Mouse (Mus musculus): ENCODE results near the gene Lsm12.

DNA sequence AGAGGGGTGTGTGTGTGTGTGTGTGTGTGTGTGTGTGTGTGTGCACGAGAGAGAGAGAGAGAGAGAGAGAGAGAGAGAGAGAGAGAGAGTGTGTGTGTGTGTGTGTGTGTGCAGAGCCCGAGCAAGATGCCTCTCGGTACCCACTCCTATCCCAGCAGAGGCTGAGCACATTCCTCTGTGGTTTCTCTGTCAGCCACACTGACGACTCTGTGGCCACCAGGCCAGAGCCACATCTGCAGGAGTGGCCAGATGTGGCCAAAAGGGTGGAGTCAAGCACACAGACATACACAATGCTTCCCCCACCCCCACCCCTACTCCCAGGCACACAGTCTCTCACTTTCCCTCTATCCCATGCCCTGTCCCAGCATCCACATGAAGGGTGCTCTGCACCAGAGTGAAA is 23.8 kb upstream of the Lsm12 start:
- TF ChIP-seq CTCF (IDR thresholded peaks at IDR 0.05; ENCODE audit: low read depth), result no peak
- TF ChIP-seq EP300 (IDR thresholded peaks at IDR 0.05; ENCODE audit: low read depth), result no peak

Measured in liver, embryonic 14.5 days (tissue).